Mouse (Mus musculus) small intestine, adult 2 months (tissue): ENCODE results near the gene Lhx6. TPM values are rescaled to one million over a fixed set of nuclear protein-coding genes. Genes with fewer than 3 reads are reported as not detected.

Source experiments
- H3K27ac ChIP-seq: fragments of 200-500 bp; 2 replicates; pipeline ENCODE4 v1.5.1; 2012; ENCODE audit warnings: low read depth, low read length, control low read depth, inconsistent platforms; ENCODE audit not compliant: insufficient read depth
- H3K27me3 ChIP-seq: fragments of 200-500 bp; 2 replicates; pipeline ENCODE4 v1.6.1; 2012; ENCODE audit warnings: mild to moderate bottlenecking, moderate library complexity, low read length, inconsistent platforms; ENCODE audit not compliant: control insufficient read depth, insufficient read depth
- H3K36me3 ChIP-seq: fragments of 200-500 bp; 2 replicates; pipeline ENCODE4 v1.6.1; 2012; ENCODE audit warnings: mild to moderate bottlenecking, low read length, control low read depth, inconsistent platforms; ENCODE audit not compliant: control insufficient read depth, insufficient read depth
- H3K4me1 ChIP-seq: fragments of 200-500 bp; 2 replicates; pipeline ENCODE4 v1.6.1; 2012; ENCODE audit warnings: low read length, inconsistent platforms, mixed read lengths; ENCODE audit not compliant: control insufficient read depth, insufficient read depth, insufficient read length
- H3K4me3 ChIP-seq: fragments of 200-500 bp; 2 replicates; pipeline ENCODE4 v1.5.1; 2012; ENCODE audit warnings: low read depth, mild to moderate bottlenecking, control low read depth, inconsistent platforms, low read length, moderate library complexity
- CTCF ChIP-seq: fragments of 200-500 bp; IDR thresholded peaks from 2 replicates; pipeline ENCODE4 v1.5.1; 2012; ENCODE audit warnings: low read depth, mild to moderate bottlenecking, control low read depth, inconsistent platforms, low read length, moderate library complexity, mixed read lengths; ENCODE audit not compliant: insufficient replicate concordance, insufficient read length; ENCODE audit errors: extremely low read depth
- POLR2A ChIP-seq: fragments of 200-500 bp; IDR thresholded peaks from 2 replicates; pipeline ENCODE4 v1.6.1; 2012; ENCODE audit warnings: low read depth, mild to moderate bottlenecking, control low read depth, inconsistent platforms, low read length, moderate library complexity
- WGBS: fragments of 180-500 bp; shearing (Covaris S2); methylation state at CpG from one replicate; pipeline ENCODE4 v1.1.7; 2018; 5-methylcytosine and 5-hydroxymethylcytosine counted together
- polyA plus RNA-seq: library from polyadenylated mRNA; depleted of rRNA; stranded (reverse); fragments of >200 nt; gene quantifications from 2 replicates; pipeline ENCODE4 v1.2.3, GENCODE M21; 2012

Lhx6 gene
- polyA plus RNA-seq, 1 experiment, result 1.3 TPM

- TF ChIP-seq CTCF (no peak), POLR2A (peak; percentile 75)
- Histone ChIP-seq H3K27ac (peak within 1 kb of the TSS; percentile 33), H3K27me3 (no peaks in the 10 kb centered on the region), H3K4me1 (peaks cover 4% of the 10 kb centered on the region; the same call in 1 of the 2 replicates), H3K36me3 (peaks cover 2% of the 10 kb centered on the region), H3K4me3 (peak within 1 kb of the TSS; percentile 78)
- under 1% methylated on average over 44 of the region's 44 CpGs for WGBS
These were observed 56.3 kb downstream of the Lhx6 start, which contains the start of the genes Ndufa8 and Morn5 for GRCm38 (mm10) chr2:36048748-36049566. TSS of gene Ndufa8 (minus strand) at chr2:36049406. TSS of gene Morn5 (plus strand) at chr2:36049458.

- TF ChIP-seq POLR2A (no peak), CTCF (no peak)
- WGBS, result 19% methylated on average over 8 of the region's 8 CpGs
- Histone ChIP-seq H3K4me1 (peaks cover 4% of the 10 kb centered on the region; the same call in 1 of the 2 replicates), H3K4me3 (peak overlapping the region; percentile 18; the same call in 1 of the 2 replicates), H3K27ac (0 out of 2 replicates have a peak overlapping the region, but pooled peaks have one; percentile 33), H3K36me3 (peaks cover 7% of the 10 kb centered on the region), H3K27me3 (no peaks in the 10 kb centered on the region)
These were observed 57.0 kb downstream of the Lhx6 start for GRCm38 (mm10) chr2:36048164-36048563.

- Histone ChIP-seq H3K27me3 (no peaks in the 10 kb centered on the region), H3K36me3 (peaks cover 46% of the 10 kb centered on the region), H3K4me3 (no peak overlapping the region), H3K4me1 (no peaks in the 10 kb centered on the region), H3K27ac (no peak overlapping the region)
- WGBS, result 79% methylated on average over 1 of the region's 1 CpGs
- TF ChIP-seq CTCF, result no peak
- no peak for TF ChIP-seq POLR2A
These were observed 64.3 kb downstream of the Lhx6 start for GRCm38 (mm10) chr2:36040872-36041271.

GRCm38 (mm10) chr2:36039297-36039985 is 65.8 kb downstream of the Lhx6 start:
- H3K27me3 ChIP-seq, result no peaks in the 10 kb centered on the region
- H3K27ac ChIP-seq, result no peak overlapping the region
- 74% methylated on average over 7 of the region's 7 CpGs for WGBS
- no peak overlapping the region for H3K4me3 ChIP-seq
- TF ChIP-seq CTCF, result no peak
- TF ChIP-seq POLR2A, result no peak
- H3K4me1 ChIP-seq, result no peaks in the 10 kb centered on the region
- H3K36me3 ChIP-seq, result peaks cover 49% of the 10 kb centered on the region

GRCm38 (mm10) chr2:36035413-36036081 is 69.7 kb downstream of the Lhx6 start:
- H3K36me3 ChIP-seq, result peaks cover 36% of the 10 kb centered on the region
- no peak overlapping the region for H3K27ac ChIP-seq
- no peak overlapping the region for H3K4me3 ChIP-seq
- no peaks in the 10 kb centered on the region for H3K27me3 ChIP-seq
- no peak for TF ChIP-seq CTCF
- H3K4me1 ChIP-seq, result no peaks in the 10 kb centered on the region; the same call in 1 of the 2 replicates
- 50% methylated on average over 11 of the region's 11 CpGs for WGBS

- no peaks in the 10 kb centered on the region for H3K27me3 ChIP-seq
- H3K4me3 ChIP-seq, result no peak overlapping the region
- no peak overlapping the region for H3K27ac ChIP-seq
- 76% methylated on average over 7 of the region's 7 CpGs for WGBS
- no peak for TF ChIP-seq POLR2A
- no peak for TF ChIP-seq CTCF
- peaks cover 36% of the 10 kb centered on the region for H3K36me3 ChIP-seq
- no peaks in the 10 kb centered on the region; the same call in 1 of the 2 replicates for H3K4me1 ChIP-seq
These were observed 70.3 kb downstream of the Lhx6 start for GRCm38 (mm10) chr2:36034898-36035297.

- WGBS, result 76% methylated on average over 7 of the region's 7 CpGs
- H3K4me1 ChIP-seq, result no peaks in the 10 kb centered on the region; the same call in 1 of the 2 replicates
- no peak for TF ChIP-seq POLR2A
- TF ChIP-seq CTCF, result no peak
These were observed 71.2 kb downstream of the Lhx6 start for GRCm38 (mm10) chr2:36033966-36034365.

More at GRCm38 (mm10) chr2:36033966-36034365, 71.2 kb downstream of the Lhx6 start:
- H3K27me3 ChIP-seq, result no peaks in the 10 kb centered on the region
- no peak overlapping the region for H3K27ac ChIP-seq
- H3K4me3 ChIP-seq, result no peak overlapping the region
- peaks cover 28% of the 10 kb centered on the region for H3K36me3 ChIP-seq
